Mouse (Mus musculus) heart, embryonic 10.5 days (tissue): ENCODE measurements at regions not wholly inside any gene's neighbourhood (a gene's known extent, or its start where the extent isn't known, plus 50 kb on each side); places are given as distances from the start of the nearest gene placed in this dataset.

Experiments
- DNase-seq: peaks from one replicate; pipeline ENCODE4 v3.0.0-alpha.2; 2017; ENCODE audit warnings: low spot score
- H3K27ac ChIP-seq: fragments of 300-500 bp; sonication (generic); 2 replicates; pipeline ENCODE4 v1.5.1; 2016; ENCODE audit warnings: mild to moderate bottlenecking
- H3K27me3 ChIP-seq: fragments of 300-500 bp; sonication (generic); 2 replicates; pipeline ENCODE4 v1.6.1; 2016; ENCODE audit warnings: mild to moderate bottlenecking; ENCODE audit not compliant: poor library complexity, insufficient read depth, severe bottlenecking
- H3K36me3 ChIP-seq: fragments of 300-500 bp; sonication (generic); 2 replicates; pipeline ENCODE4 v1.6.1; 2016; ENCODE audit warnings: mild to moderate bottlenecking, moderate library complexity
- H3K4me1 ChIP-seq: fragments of 300-500 bp; sonication (generic); 2 replicates; pipeline ENCODE4 v1.6.1; 2016; ENCODE audit warnings: mild to moderate bottlenecking
- H3K4me3 ChIP-seq: fragments of 300-500 bp; sonication (generic); 2 replicates; pipeline ENCODE4 v1.5.1; 2016; ENCODE audit warnings: mild to moderate bottlenecking, moderate library complexity
- H3K9me3 ChIP-seq: fragments of 300-500 bp; sonication (generic); 2 replicates; pipeline ENCODE4 v1.6.1; 2016; ENCODE audit warnings: mild to moderate bottlenecking, moderate library complexity
- WGBS: fragments of 180-500 bp; shearing (Covaris S2); methylation state at CpG from one replicate; pipeline ENCODE4 v1.1.7; 2016; 5-methylcytosine and 5-hydroxymethylcytosine counted together

DNA sequence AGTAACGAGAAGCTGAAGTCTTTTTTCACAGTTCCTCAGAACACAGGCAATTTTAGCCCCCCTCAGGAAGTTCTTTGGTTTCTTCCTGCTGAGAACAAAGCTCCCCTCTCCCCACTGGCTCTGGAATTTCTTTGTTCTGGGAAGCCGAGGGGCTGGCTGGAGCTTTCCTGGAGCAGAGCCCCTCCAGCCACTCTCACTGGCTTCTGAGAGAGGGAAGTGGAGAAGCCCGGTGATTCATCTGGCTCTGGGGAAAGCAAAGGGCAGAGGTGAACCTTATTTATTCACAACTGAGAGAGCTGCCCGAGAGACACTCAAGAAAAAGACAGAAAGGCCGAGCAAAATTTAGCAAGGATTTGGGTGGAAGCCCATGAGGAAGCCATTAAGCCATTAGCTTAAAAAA, 63.9 kb downstream of the Ddx3x start:
- WGBS = 6% methylated on average over 5 of the region's 5 CpGs
- Histone ChIP-seq H3K4me1 (no peaks in the 10 kb centered on the region), H3K27ac (peak overlapping the region; percentile 88), H3K27me3 (peaks cover 34% of the 10 kb centered on the region; the same call in 1 of the 2 replicates), H3K36me3 (no peaks in the 10 kb centered on the region), H3K9me3 (no peaks in the 10 kb centered on the region), H3K4me3 (0 out of 2 replicates have a peak overlapping the region, but pooled peaks have one; percentile 12)
- DNase-seq = no peak

GRCm38 (mm10) chrX:13345126-13345525, 64.4 kb downstream of the Ddx3x start:
- 0 out of 2 replicates have a peak overlapping the region, but pooled peaks have one; percentile 12 for H3K4me3 ChIP-seq
- no peaks in the 10 kb centered on the region for H3K9me3 ChIP-seq
- H3K36me3 ChIP-seq = no peaks in the 10 kb centered on the region
- no peaks in the 10 kb centered on the region for H3K4me1 ChIP-seq
- no peak for DNase-seq
- peaks cover 38% of the 10 kb centered on the region; the same call in 1 of the 2 replicates for H3K27me3 ChIP-seq
- H3K27ac ChIP-seq = peak overlapping the region; percentile 88
- 21% methylated on average over 5 of the region's 5 CpGs for WGBS

DNA sequence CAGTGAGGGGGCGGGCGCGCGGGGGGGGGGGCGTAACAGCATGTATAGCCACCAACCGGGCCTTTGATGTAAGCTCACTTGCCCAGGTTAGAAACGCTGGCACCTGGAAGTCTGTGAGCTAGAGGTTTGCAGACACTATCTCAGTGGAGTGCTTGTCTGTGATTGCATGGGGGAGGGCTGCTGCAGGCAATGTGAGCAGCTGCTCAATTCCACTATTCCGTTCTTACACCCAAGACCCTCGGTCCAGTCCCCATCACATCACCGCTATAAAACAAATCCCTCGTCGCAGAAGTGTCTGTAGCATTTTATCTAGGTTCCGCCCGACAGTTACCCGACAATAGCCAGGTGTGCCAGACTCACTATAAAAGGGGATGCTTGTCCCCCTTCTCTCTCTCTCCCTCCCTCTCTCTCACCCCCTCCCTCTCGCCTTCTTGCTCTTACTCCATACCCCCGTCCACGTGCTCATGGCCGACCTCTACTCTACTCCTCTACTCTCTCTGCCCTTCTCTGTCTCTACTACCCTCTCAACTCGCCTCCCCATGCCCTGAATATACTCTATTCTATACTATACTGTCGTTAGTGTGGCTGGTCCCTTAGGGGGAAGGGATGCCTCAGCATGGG, 65.4 kb downstream of the Ddx3x start:
- Histone ChIP-seq H3K27ac (peak overlapping the region; percentile 88), H3K27me3 (peaks cover 48% of the 10 kb centered on the region; the same call in 1 of the 2 replicates), H3K9me3 (no peaks in the 10 kb centered on the region), H3K4me1 (no peaks in the 10 kb centered on the region), H3K4me3 (peak overlapping the region; percentile 57), H3K36me3 (no peaks in the 10 kb centered on the region)
- 6% methylated on average over 21 of the region's 21 CpGs for WGBS
- DNase-seq = no peak

DNA sequence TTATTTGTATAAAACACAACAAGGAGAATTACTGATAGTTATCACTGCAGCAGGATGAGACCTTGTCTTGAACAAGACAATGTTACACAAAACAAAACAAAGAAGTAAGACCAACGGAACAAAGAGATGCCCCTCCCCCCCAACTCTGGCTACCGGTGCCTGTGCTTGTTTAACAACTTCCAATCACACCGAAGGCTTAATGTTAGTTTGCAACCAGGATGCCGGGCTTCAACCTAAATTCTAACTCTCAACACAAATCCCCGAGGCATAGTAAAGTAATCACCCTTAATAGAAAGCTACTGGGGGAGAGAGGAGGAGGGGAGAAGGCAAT, 65.9 kb downstream of the Ddx3x start:
- peak overlapping the region; percentile 57 for H3K4me3 ChIP-seq
- H3K27ac ChIP-seq = peak overlapping the region; percentile 88
- peaks cover 51% of the 10 kb centered on the region; the same call in 1 of the 2 replicates for H3K27me3 ChIP-seq
- H3K4me1 ChIP-seq = no peaks in the 10 kb centered on the region
- no peaks in the 10 kb centered on the region for H3K36me3 ChIP-seq
- WGBS = 9% methylated on average over 5 of the region's 5 CpGs
- DNase-seq = no peak
- no peaks in the 10 kb centered on the region for H3K9me3 ChIP-seq

DNA sequence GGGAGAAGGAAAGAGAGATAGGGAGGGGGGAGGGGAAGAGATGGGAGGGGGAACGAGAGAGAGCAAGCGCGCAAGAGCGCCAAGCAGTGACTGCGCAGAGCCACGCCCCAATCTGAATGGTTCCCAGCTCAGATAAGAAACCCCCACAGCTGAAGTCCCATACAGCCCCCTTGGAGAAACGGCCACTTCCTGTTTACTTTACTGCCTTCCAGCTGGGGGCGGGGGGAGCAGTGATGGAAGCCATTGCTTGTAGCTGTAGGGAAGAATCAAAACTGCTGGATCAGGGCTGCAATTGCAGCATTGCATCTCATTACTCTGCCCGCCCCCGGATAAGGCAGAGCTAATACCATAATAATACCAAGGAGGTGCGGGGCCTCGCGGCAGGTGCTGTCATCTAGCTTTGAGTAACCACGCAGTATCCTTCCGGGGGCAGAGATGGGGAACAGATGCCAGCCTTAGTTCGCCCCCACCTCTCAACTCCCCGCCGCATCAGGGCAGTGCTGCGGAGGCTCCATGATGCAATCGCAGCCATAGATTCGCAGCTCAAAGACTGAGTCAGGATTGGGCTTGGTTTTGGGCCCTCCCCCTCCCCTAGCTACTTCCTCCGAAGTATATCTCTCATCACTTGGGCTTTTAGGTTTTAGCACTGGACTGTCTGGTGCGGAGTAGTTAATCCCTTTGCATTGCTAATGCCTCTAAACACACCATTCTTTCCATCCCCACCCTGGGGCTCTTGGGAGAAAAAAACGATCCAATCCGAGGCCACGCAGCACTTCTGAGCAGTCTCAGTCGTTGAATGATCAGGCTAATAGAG, 66.5 kb downstream of the Ddx3x start:
- peak overlapping the region; percentile 57 for H3K4me3 ChIP-seq
- DNase-seq = peak; percentile 90
- H3K9me3 ChIP-seq = no peaks in the 10 kb centered on the region
- H3K27ac ChIP-seq = peak overlapping the region; percentile 88
- 6% methylated on average over 26 of the region's 27 CpGs for WGBS
- H3K4me1 ChIP-seq = no peaks in the 10 kb centered on the region
- peaks cover 51% of the 10 kb centered on the region; the same call in 1 of the 2 replicates for H3K27me3 ChIP-seq
- no peaks in the 10 kb centered on the region for H3K36me3 ChIP-seq

- H3K27ac ChIP-seq = no peak overlapping the region
- H3K4me3 ChIP-seq = no peak overlapping the region
- DNase-seq = no peak
- H3K4me1 ChIP-seq = no peaks in the 10 kb centered on the region
- no peaks in the 10 kb centered on the region for H3K36me3 ChIP-seq
- H3K9me3 ChIP-seq = no peaks in the 10 kb centered on the region
- 71% methylated on average over 1 of the region's 1 CpGs for WGBS
- H3K27me3 ChIP-seq = peaks cover 59% of the 10 kb centered on the region; the same call in 1 of the 2 replicates
These were observed 67.6 kb downstream of the Ddx3x start for GRCm38 (mm10) chrX:13348415-13348814.

DNA sequence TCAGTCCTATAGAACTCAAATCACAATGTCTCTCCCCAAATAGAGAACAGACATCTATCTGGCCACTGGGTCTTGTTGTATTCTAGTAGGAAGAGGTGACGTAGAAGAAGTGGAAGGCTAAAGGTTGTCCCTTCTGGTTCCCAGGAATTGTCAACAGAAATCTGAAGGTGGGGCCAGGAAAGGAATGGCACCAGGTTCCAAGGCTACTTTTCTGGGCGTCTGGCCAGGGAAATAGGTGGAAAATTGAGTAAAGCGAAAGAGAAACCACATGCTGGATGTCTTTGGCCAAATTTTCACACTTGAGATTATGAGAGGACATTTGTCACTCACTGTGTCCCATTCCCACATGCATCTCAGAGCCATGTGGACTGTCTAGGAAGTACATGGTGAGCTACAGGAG, 69.7 kb downstream of the Ddx3x start:
- H3K36me3 ChIP-seq = no peaks in the 10 kb centered on the region
- H3K4me1 ChIP-seq = no peaks in the 10 kb centered on the region
- H3K27me3 ChIP-seq = peaks cover 76% of the 10 kb centered on the region; the same call in 1 of the 2 replicates
- H3K4me3 ChIP-seq = no peak overlapping the region
- 87% methylated on average over 3 of the region's 3 CpGs for WGBS
- no peak for DNase-seq
- no peaks in the 10 kb centered on the region for H3K9me3 ChIP-seq
- H3K27ac ChIP-seq = no peak overlapping the region

DNA sequence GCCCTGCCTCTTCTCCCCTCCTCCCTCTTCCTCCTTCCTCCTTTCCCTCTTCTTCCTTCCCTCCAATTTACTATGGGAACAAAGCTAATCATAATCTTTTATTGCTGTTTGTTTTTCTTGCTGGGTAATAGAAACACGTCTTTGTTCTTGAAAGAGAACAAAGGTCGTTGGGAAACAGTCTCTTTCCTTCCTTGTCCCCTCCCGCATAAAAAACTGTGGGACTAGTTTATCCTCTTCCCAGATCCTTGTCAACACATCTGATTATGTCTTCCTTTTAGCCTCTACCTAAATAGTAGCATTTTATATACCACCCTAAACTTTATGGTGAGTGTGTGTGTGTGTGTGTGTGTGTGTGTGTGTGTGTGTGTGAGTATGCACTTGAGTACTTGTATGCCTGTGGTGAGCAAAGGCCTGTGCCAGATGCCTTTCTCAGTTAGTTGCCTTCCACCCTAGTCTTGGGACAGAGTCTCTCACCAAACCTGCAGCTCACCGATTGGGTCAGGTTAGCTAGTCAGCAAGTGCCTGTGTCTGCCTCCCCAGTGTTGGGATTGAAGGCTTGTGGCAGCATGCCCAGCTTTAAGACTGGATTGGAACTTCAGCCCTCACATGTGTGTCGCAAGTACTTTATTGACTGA, 76.5 kb downstream of the Ddx3x start:
- no peak overlapping the region for H3K4me3 ChIP-seq
- H3K27ac ChIP-seq = no peak overlapping the region
- no peak for DNase-seq
- H3K27me3 ChIP-seq = peaks cover 34% of the 10 kb centered on the region; the same call in 1 of the 2 replicates
- WGBS = 75% methylated on average over 5 of the region's 5 CpGs
- H3K4me1 ChIP-seq = no peaks in the 10 kb centered on the region
- no peaks in the 10 kb centered on the region for H3K9me3 ChIP-seq
- no peaks in the 10 kb centered on the region for H3K36me3 ChIP-seq

DNA sequence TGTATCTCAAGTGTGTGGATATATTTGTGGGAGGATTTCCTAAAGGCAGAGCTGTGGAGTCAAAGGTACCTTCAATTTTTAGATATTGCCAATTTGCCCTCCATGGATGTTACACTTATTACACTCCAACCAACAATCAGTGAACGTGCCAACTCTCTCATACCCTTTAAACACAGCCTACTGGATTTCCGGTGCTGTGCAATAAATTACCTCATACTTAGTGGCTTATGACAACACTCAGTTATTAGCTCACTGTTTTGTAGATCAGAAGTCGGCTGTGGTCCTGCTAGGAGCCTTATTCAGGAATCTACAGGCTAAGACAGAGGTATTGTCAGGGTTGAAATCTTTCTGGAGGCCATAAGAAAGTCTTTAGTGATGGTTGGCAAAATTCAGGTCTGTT, 77.2 kb downstream of the Ddx3x start:
- no peak overlapping the region for H3K27ac ChIP-seq
- H3K4me3 ChIP-seq = no peak overlapping the region
- peaks cover 30% of the 10 kb centered on the region; the same call in 1 of the 2 replicates for H3K27me3 ChIP-seq
- no peaks in the 10 kb centered on the region for H3K4me1 ChIP-seq
- 81% methylated on average over 3 of the region's 3 CpGs for WGBS
- no peak for DNase-seq
- H3K9me3 ChIP-seq = no peaks in the 10 kb centered on the region
- H3K36me3 ChIP-seq = no peaks in the 10 kb centered on the region

- Histone ChIP-seq H3K4me1 (no peaks in the 10 kb centered on the region), H3K4me3 (no peak overlapping the region), H3K27me3 (peaks cover 7% of the 10 kb centered on the region; the same call in 1 of the 2 replicates), H3K9me3 (no peaks in the 10 kb centered on the region), H3K27ac (no peak overlapping the region), H3K36me3 (no peaks in the 10 kb centered on the region)
- no peak for DNase-seq
- 89% methylated on average over 5 of the region's 5 CpGs for WGBS
These were observed 79.7 kb downstream of the Ddx3x start for GRCm38 (mm10) chrX:13360436-13360835.

DNA sequence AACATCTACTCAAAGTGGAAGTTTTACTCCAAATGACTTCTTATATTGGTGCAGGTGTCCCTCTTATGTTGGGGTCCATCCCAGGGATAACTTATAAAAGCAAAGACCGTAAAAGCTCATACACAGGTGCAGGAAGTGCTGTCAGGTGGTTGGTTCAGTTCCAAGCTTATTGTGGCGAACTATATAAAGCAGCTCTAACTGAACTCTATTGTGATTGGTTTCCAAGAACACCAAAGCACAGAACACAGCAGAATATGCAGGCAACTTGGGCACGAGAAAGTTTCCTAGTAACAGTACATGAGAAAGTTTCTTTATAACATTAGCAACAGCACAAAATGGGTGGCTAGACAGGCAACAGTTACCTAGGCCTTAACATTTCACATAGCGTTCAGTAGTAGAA, 89.5 kb downstream of the Ddx3x start:
- Histone ChIP-seq H3K27me3 (peaks cover 39% of the 10 kb centered on the region; the same call in 1 of the 2 replicates), H3K27ac (no peak overlapping the region), H3K4me3 (no peak overlapping the region), H3K36me3 (no peaks in the 10 kb centered on the region), H3K9me3 (no peaks in the 10 kb centered on the region), H3K4me1 (no peaks in the 10 kb centered on the region)
- 86% methylated on average over 4 of the region's 4 CpGs for WGBS
- no peak for DNase-seq

GRCm38 (mm10) chrX:13372752-13373151, 92.0 kb downstream of the Ddx3x start:
- H3K27me3 ChIP-seq = peaks cover 34% of the 10 kb centered on the region; the same call in 1 of the 2 replicates
- 74% methylated on average over 4 of the region's 4 CpGs for WGBS
- no peak overlapping the region for H3K4me3 ChIP-seq
- no peaks in the 10 kb centered on the region for H3K4me1 ChIP-seq
- no peak for DNase-seq
- no peak overlapping the region for H3K27ac ChIP-seq
- no peaks in the 10 kb centered on the region for H3K9me3 ChIP-seq
- H3K36me3 ChIP-seq = no peaks in the 10 kb centered on the region

GRCm38 (mm10) chrX:13386354-13386753, 79.6 kb upstream of the Nyx start:
- no peak overlapping the region for H3K4me3 ChIP-seq
- H3K4me1 ChIP-seq = no peaks in the 10 kb centered on the region
- H3K36me3 ChIP-seq = no peaks in the 10 kb centered on the region
- no peak for DNase-seq
- H3K27me3 ChIP-seq = no peaks in the 10 kb centered on the region
- no peaks in the 10 kb centered on the region for H3K9me3 ChIP-seq
- no peak overlapping the region for H3K27ac ChIP-seq
- 78% methylated on average over 9 of the region's 9 CpGs for WGBS
